Mouse (Mus musculus) adrenal gland, adult 18-20 months (tissue): ENCODE data around the gene Klhl5. TPM values are rescaled to one million over a fixed set of nuclear protein-coding genes. Genes with fewer than 3 reads are reported as not detected.
"Not testable (repeated sequence)": the region's sequence is repeated elsewhere in the genome, so short reads cannot be mapped to it uniquely, and the experiment has no call there.

ENCODE experiments used
- DNase-seq, 2 experiments: peaks; one replicate each; pipeline ENCODE4 v3.0.0; 2021 to 2022; ENCODE audit warnings: low spot score in 2 of 2
- total RNA-seq, 2 experiments: library from RNA; stranded (reverse); gene quantifications; 1 replicate in 1 of 2; 2 replicates in 1 of 2; pipeline ENCODE4 v1.2.3; 2021

Gene Klhl5
- total RNA-seq, 2 experiments from 2014 or later, result 44.1 to 47.7 TPM

- DNase-seq, result no peak
Observed at GRCm38 (mm10) chr5:65096082-65096481, 11.3 kb upstream of the Klhl5 start.

- no peak for DNase-seq
Observed at GRCm38 (mm10) chr5:65096805-65097204, 10.5 kb upstream of the Klhl5 start.

GRCm38 (mm10) chr5:65097457-65097856, 9.9 kb upstream of the Klhl5 start:
- DNase-seq, result no peak

GRCm38 (mm10) chr5:65100002-65100401, 7.3 kb upstream of the Klhl5 start:
- no peak for DNase-seq

GRCm38 (mm10) chr5:65101209-65101608, 6.1 kb upstream of the Klhl5 start:
- DNase-seq, result no peak

GRCm38 (mm10) chr5:65101621-65102020, 5.7 kb upstream of the Klhl5 start:
- no peak for DNase-seq

GRCm38 (mm10) chr5:65102026-65102640, 5.2 kb upstream of the Klhl5 start:
- DNase-seq, result no peak

- no peak for DNase-seq
Observed at GRCm38 (mm10) chr5:65102641-65103042, 4.7 kb upstream of the Klhl5 start.

- peak; percentile 37 to 51 for DNase-seq
Observed at GRCm38 (mm10) chr5:65107773-65108432, 564 bp downstream of the Klhl5 start.

- not testable (repeated sequence) for DNase-seq
Observed at GRCm38 (mm10) chr5:65112225-65112624, 4.9 kb downstream of the Klhl5 start.

GRCm38 (mm10) chr5:65113323-65113722, 6.0 kb downstream of the Klhl5 start:
- DNase-seq, result no peak

GRCm38 (mm10) chr5:65116789-65117188, 9.4 kb downstream of the Klhl5 start:
- no peak for DNase-seq

- no peak for DNase-seq
Observed at GRCm38 (mm10) chr5:65119495-65119894, 12.2 kb downstream of the Klhl5 start.

- no peak for DNase-seq
Observed at GRCm38 (mm10) chr5:65119918-65120317, 12.6 kb downstream of the Klhl5 start.

- DNase-seq, result no peak
Observed at GRCm38 (mm10) chr5:65122616-65123015, 15.3 kb downstream of the Klhl5 start.

GRCm38 (mm10) chr5:65126137-65126536, 18.8 kb downstream of the Klhl5 start:
- no peak for DNase-seq

- DNase-seq, result no peak
Observed at GRCm38 (mm10) chr5:65128481-65128880, 21.1 kb downstream of the Klhl5 start.

- DNase-seq, result no peak
Observed at GRCm38 (mm10) chr5:65130528-65131210, 23.3 kb downstream of the Klhl5 start.

GRCm38 (mm10) chr5:65131211-65131879, 24.0 kb downstream of the Klhl5 start:
- no peak for DNase-seq

- DNase-seq, result no peak
Observed at GRCm38 (mm10) chr5:65136159-65136558, 28.8 kb downstream of the Klhl5 start.

- DNase-seq, result no peak
Observed at GRCm38 (mm10) chr5:65137073-65137472, 29.7 kb downstream of the Klhl5 start.

GRCm38 (mm10) chr5:65141242-65141641, 33.9 kb downstream of the Klhl5 start:
- DNase-seq, result no peak
